Mouse (Mus musculus) A20 (cell line): ENCODE data around the gene Sec24c.

Experiments
- DNase-seq: peaks from one replicate; pipeline ENCODE4 v3.0.0-alpha.2; 2011; ENCODE audit warnings: low read depth, low spot score

Sec24c gene

GRCm38 (mm10) chr14:20660827-20661660 is 13.1 kb upstream of the Sec24c start:
- DNase-seq, result peak; percentile 95

DNA sequence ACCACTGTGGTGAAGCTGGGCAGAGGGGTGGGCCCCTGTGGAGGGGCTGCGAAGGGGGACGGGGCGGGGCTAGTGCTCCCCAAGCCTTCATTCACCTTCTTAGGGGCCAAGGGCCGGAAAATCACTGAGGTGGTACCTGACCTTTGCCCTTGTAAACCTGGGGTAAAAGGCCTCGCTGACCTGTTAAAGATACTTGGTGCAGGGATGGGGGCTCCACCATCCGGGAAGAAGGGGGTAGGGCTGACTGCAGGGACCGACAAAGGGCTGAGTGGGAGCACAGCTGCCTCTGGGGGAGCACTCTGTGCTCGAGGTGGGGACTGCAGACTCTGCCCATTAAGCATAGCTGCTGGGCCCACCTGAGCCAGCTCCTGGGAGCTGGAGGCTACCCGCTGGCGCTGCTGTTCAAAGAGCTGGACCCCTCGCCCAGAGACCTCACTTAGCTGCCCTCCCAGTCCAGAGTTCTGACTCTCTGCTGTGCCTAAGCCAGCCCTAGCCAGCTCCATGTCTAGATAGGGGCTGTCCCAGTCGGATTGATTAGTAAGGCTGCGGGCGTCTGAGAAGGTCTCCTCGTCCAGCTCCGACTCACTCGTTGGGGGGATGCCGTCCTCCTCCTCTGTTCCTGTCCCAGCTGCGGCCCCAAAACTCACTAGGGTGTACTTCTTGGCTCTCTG is 12.3 kb upstream of the Sec24c start:
- DNase-seq, result no peak

- DNase-seq, result no peak
Measured at GRCm38 (mm10) chr14:20662740-20663139, 11.4 kb upstream of the Sec24c start.

DNA sequence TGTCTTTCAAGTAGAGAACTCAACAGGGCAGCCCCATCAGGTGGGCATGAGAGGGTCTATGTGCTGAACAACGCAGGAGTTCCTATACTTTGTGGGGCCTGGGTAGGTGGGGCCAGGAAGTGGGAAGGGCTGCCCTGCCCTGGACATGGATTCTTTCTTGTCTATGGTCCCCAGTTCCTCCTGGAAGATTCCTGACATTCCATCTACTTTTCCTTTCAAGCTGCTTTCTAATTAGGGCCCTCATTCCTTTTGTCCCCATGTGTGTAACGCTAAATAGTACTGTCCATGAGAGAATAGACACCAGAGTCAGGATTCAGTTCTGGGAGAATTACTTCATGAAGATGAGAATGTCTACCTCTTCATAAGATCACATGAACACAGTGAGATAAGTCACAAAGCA is 10.5 kb upstream of the Sec24c start:
- DNase-seq, result no peak

DNA sequence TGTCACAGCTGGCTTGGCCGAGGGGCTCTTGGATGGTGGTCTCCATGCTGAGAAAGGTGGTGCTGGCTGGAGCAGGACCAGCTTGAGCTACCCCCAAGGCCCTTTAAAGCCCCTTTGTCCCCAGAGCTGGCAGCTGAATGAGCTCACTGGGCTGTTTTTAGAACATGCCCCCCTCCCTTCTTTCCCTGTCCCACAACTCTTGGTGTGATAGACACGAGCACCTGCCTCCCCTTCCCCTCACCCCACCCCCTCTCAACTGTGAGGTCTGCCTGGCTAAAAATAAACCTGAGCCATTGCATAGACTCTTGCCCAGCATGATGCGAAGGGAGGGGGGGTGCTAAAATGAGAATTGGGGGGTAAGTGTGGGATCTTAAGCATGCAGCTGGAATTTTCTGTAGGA is 9.7 kb upstream of the Sec24c start:
- no peak for DNase-seq

DNA sequence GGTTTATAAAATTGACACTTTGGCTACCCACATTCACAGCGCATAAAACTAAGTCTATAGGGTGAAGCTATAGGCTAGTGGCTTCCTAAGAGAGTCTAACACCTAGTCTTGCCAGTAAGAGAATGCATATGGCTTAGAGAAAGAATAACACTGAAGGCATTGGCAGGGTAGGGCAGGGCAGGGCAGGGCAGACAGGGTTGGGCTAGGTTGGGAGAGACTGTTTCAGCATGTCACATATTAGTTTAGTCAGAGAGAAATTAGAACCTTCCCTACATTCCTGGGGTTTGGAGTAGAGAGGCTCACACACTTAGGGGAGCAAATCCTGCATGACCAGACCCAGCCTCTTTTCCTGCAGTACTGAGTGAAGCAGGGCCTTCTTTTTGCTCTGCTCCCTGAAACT is 6.6 kb upstream of the Sec24c start:
- DNase-seq, result no peak

DNA sequence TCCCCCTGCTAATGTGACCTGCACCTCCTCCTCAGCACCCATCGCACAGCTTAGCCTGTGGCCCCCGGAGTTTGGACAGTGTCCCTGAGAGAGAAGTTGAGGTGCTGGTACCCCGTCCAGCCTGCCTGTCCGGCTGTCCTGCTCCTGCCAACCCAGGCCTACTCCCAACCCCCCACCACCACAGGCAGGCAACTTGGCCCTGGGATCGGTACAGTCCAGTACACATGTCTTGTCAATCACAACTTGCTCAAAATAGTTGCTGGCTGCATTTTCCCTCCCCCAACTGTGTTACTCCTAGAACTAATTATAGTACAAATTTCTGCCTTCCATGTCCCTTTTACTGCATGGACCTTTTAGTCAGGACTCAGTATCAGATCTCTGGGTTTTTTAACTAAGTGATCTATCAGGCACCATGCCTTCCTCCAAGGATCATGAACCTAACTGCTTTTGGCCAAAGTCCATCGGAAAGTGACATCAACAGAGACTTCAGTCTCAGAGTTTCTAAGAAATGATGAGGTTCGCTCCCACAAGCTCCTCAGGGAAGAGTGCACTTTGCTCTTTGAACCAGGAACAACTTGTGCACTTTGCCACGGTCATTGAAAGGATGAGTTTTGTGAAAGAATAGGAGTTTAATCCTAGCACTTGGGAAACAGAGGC is 5.8 kb upstream of the Sec24c start, which contains the start of gene Synpo2l:
Gene Synpo2l, minus strand, starts transcription at position 201 of the 657 bp plus-strand sequence.
- DNase-seq, result no peak

DNA sequence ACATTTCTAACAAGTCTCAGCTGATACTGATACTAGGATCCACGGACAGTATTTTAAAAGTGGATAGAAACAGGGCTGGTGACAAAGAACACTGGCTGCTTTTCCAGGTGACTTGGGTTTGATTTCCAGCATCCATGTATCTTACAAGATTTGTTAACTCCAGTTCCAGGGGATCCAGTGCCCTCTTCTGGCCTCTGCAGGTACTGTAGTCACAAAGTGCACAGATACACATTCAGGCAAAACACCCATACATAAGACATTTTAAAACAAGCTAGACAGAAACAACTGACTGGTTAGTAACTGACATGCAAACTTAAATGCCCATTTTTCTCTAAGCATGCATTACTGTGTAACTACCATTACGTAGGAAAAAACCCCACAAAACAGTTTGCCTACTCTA is 1.1 kb upstream of the Sec24c start:
- DNase-seq, result peak; percentile 82

GRCm38 (mm10) chr14:20673735-20674063 is 409 bp upstream of the Sec24c start:
- no peak for DNase-seq

DNA sequence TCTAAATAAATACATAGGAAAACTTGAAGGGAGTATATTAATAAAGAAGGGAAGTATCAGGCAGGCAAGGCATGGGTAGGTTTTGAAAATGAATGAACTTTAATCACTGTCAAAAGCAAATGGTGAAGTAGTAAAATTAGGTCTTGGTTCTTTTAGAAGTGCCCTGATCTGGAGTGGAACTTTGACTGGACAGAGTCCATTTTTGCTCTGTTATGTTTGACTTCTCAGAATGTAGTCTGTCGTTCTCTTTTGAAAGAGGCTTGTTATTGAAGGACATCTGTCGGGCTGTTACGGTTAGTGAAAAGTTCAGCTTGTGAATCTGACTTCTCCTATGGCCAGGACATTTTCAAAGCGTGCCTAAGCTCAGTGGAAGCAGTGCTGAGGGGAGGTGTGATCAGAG is 3.8 kb downstream of the Sec24c start:
- DNase-seq, result no peak

DNA sequence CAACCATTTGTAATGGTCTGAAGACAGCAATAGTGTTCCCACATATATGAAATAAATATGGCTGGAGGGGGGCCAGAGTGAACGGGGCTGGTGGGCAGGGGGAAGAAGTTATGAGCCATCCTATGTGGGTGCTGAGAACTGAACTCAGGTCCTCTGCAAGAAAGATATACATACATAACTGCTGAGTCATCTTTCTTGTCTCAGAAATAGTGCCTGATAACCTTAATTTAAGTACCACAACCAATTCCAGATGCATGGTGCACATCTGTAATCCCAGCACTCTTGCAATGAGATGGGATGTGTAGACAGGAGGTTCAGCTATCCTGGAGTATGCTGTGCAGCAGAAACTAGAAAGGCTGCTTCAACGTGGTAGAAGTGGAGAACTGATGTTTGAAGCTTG is 7.6 kb downstream of the Sec24c start:
- DNase-seq, result no peak

DNA sequence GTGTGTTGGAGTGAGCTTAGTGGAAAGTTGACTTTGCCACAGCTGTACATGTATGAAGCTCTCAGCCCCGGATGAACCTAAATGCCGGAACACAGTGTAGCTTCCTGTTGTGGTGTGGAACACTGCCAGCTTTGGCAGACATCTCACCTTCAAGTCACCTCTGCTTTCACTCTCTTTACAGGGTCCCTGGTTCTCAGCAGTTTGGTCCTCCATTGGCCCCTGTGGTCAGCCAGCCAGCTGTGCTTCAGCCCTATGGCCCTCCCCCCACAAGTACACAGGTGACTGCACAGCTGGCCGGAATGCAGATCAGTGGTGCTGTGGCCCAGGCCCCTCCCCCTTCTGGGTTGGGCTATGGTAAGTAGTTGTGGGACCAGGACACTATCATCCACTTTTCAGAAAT is 8.4 kb downstream of the Sec24c start:
- no peak for DNase-seq

DNA sequence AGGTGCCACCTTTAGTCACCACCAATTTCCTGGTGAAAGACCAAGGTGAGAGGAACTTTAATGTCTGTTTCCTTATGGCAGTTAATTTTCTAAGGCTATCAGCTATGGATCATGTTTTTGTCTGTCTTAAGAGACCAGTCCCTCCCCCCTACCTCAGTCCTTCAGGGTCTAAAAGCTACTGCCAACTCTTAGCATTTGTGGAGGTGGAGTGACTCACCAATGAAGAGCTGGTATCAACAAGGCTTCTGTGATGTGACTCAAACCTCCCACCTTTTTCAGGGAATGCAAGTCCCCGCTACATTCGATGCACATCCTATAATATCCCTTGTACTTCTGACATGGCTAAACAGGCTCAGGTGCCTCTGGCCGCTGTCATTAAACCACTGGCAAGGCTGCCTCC is 12.5 kb downstream of the Sec24c start:
- no peak for DNase-seq

DNA sequence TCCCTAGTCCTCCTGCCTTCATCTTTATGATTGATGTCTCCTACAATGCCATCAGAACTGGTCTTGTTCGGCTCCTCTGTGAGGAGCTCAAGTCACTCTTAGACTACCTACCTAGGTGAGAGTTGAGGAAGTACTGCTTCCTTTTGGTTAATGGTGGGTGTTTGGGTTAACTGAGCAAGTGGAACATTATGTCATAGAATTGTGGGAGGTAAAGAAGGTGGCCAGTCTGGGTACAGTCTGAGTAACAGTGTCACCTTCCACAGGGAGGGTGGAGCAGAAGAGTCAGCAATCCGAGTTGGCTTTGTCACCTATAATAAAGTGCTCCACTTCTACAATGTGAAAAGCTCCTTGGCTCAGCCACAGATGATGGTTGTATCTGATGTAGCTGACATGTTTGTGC is 14.9 kb downstream of the Sec24c start:
- DNase-seq, result no peak

GRCm38 (mm10) chr14:20691772-20692171 is 17.7 kb downstream of the Sec24c start:
- DNase-seq, result no peak

GRCm38 (mm10) chr14:20693589-20694101 is 19.5 kb downstream of the Sec24c start:
- DNase-seq, result no peak

GRCm38 (mm10) chr14:20694185-20694883 is 20.2 kb downstream of the Sec24c start:
- no peak for DNase-seq

DNA sequence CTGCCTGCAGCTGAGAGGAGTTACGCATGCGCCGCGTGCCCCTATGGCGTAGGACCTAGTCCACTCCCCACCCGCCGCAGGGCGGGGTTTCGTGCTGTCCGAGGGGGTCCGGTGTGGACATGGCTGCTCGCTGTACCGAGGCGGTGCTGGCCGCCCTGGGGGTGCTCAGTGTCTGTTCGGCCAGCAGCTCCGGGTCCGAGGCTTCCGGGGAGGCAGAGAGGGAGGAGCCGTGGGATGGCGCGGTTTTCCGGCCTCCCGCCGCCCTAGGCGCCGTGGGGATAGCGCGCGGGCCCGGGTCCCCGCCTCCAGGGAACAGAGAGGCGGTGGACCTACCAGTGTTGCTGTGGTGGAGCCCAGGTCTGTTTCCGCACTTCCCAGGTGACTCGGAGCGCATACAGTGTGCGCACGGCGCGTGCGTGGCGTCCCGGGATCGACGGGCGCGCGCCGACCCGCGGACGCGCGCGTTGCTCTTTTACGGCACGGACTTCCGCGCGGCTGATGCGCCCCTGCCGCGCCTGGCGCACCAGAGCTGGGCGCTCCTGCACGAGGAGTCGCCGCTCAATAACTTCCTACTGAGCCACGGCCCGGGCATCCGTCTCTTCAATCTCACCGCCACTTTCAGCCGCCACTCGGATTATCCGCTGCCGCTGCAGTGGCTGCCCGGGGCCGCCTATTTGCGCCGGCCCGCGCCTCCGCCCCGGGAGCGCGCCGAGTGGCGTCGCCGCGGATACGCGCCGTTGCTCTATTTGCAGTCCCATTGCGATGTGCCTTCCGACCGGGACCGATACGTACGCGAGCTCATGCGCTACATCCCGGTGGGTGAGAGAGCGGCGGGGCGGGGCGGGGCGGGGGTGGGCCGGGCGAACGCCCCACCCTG is 21.0 kb downstream of the Sec24c start, which contains the start of gene Fut11:
Gene Fut11, plus strand, starts transcription at position 85 of the 877 bp plus-strand sequence.
- peak; percentile 92 for DNase-seq

GRCm38 (mm10) chr14:20695761-20696520 is 21.8 kb downstream of the Sec24c start:
- peak; percentile 21 for DNase-seq

DNA sequence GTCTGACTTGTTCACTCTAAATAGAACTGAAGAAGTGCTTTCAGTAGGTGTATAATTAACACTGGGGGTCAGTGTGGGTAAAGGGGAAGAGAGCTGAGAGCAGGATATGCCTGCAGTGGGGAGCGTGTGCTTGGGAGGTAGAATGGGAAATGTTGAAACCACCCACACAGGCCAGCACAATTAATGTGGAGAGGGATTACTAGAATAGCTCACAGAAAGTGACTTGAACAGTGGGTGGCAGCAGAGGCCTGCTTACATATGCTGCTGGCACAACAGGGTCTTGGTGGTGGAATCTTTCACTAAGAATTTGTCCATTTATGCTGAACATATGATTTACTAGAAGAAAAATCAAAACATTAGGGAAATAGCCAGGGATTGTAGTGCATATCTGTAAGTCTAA is 22.9 kb downstream of the Sec24c start:
- peak; percentile 72 for DNase-seq
